9 mouse cellular contexts compared by ENCODE assay signal in the genomic region with DNA sequence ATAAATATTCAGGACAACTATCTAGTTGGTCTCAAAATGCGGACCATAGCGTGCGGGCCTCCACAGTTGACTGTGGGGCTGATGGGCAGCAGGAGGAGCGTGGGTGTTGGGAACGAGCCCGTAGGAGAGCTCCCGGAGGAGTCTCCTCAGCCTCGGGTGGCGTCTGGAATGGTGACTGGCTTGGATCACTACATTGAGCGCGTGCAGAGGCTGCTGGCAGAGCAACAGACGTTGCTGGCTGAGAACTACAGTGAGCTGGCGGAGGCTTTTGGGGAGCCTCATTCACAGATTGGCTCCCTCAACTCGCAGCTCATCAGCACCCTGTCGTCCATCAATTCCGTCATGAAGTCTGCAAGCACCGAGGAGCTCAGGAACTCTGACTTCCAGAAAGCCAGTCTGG.
DNase-seq lines count a peak whose midpoint lies in the region; ATAC-seq and TF ChIP-seq lines count a peak whose summit lies in the region.
"Had no signal": no experiment of that assay in that cellular context is flagged by ENCODE, and none has a peak within 500 bp of the region (broad histone marks: within the 10 kb centered on the region; RNA-seq: fewer than 3 reads in every experiment).

No protein-coding gene starts in this region.

- no peaks in the 10 kb centered on the region for H3K9me3 ChIP-seq in heart, embryonic 14.5 days (ENCODE audit: control insufficient read depth, low read length)
- no peaks in the 10 kb centered on the region for H3K9me3 ChIP-seq in intestine, embryonic 16.5 days (ENCODE audit: control insufficient read depth, low read length)
- H3K9me3 ChIP-seq: intestine, embryonic 15.5 days had no signal

- no peak overlapping the region for H3K27ac ChIP-seq in left cerebral cortex, adult 2 months
- peak overlapping the region; percentile 15 to 28; a peak in 2 of 4 replicates for H3K27ac ChIP-seq in heart, embryonic 14.5 days (replicated peaks in 1 of 2; ENCODE audit: control insufficient read depth in 1 of 2, insufficient read depth in 1 of 2, low read depth in 2 of 2, low read length in 2 of 2)
- H3K27ac ChIP-seq in intestine, embryonic 16.5 days (ENCODE audit: low read length) = no peak overlapping the region
- H3K27ac ChIP-seq: intestine, embryonic 15.5 days had no signal

- TF ChIP-seq CTCF in left cerebral cortex, adult 2 months (IDR thresholded peaks at IDR 0.05) = no peak

- peak overlapping the region; percentile 42 for H3K9ac ChIP-seq in heart, embryonic 14.5 days (ENCODE audit: low read length)
- H3K9ac ChIP-seq in intestine, embryonic 16.5 days (ENCODE audit: low read depth, low read length) = no peak overlapping the region
- H3K9ac ChIP-seq: intestine, embryonic 15.5 days had no signal

- ATAC-seq in heart, embryonic 14.5 days (ENCODE audit: insufficient number of reproducible peaks, insufficient read depth, low FRiP score, low read depth) = no peak
- no peak for ATAC-seq in intestine, embryonic 16.5 days
- ATAC-seq: intestine, embryonic 15.5 days had no signal

- H3K36me3 ChIP-seq in heart, embryonic 14.5 days (ENCODE audit: control insufficient read depth, insufficient read depth, low read length) = peaks cover 57% of the 10 kb centered on the region
- peaks cover 19% of the 10 kb centered on the region for H3K36me3 ChIP-seq in intestine, embryonic 16.5 days (ENCODE audit: control insufficient read depth, insufficient read depth, low read length)
- H3K36me3 ChIP-seq: G1E had no signal

- WGBS in heart, embryonic 14.5 days = 53% methylated on average over 17 of the region's 17 CpGs
- WGBS in intestine, embryonic 16.5 days = 76% methylated on average over 17 of the region's 17 CpGs

- intact Hi-C loops in left cerebral cortex, adult 2 months (cut with DNase I) = no loop called here
- intact Hi-C loops in left cerebral cortex, postnatal 4 days (cut with DNase I) = no loop called here
- intact Hi-C loops in left cerebral cortex, postnatal 36 days (cut with DNase I) = no loop called here

- H3K4me3 ChIP-seq in left cerebral cortex, adult 2 months = peak overlapping the region; percentile 4; the same call in 1 of the 2 replicates
- H3K4me3 ChIP-seq in heart, embryonic 14.5 days (ENCODE audit: control insufficient read depth in 1 of 2, insufficient read depth in 1 of 2, low read depth in 1 of 2, low read length in 2 of 2) = peak overlapping the region; percentile 5 to 17; a peak in 3 of 4 replicates
- no peak overlapping the region for H3K4me3 ChIP-seq in intestine, embryonic 16.5 days (ENCODE audit: low read length)
- H3K4me3 ChIP-seq: intestine, embryonic 15.5 days had no signal

- peak overlapping the region; percentile 57 for H3K4me2 ChIP-seq in heart, embryonic 14.5 days (ENCODE audit: low read length)
- no peak overlapping the region for H3K4me2 ChIP-seq in intestine, embryonic 16.5 days (ENCODE audit: low read depth, low read length)
- H3K4me2 ChIP-seq: intestine, embryonic 15.5 days had no signal

- peaks cover 16 to 58% of the 10 kb centered on the region in 2 experiments for H3K4me1 ChIP-seq in heart, embryonic 14.5 days (ENCODE audit: control insufficient read depth in 2 of 2, insufficient read depth in 2 of 2, low read length in 2 of 2)
- H3K4me1 ChIP-seq in intestine, embryonic 16.5 days (ENCODE audit: control insufficient read depth, insufficient read depth, low read length) = peaks cover 23% of the 10 kb centered on the region

- no peak for DNase-seq in left cerebral cortex, adult 2 months (ENCODE audit: extremely low spot score in 1 of 2, low spot score in 2 of 2)
- no peak for DNase-seq in left cerebral cortex, postnatal 4 days
- DNase-seq in left cerebral cortex, postnatal 36 days (ENCODE audit: low spot score in 2 of 2) = peak; percentile 26 to 42
- DNase-seq in right cerebral cortex, postnatal 4 days = peak; percentile 23
- DNase-seq in kidney, adult 18-20 months = no peak

- no peaks in the 10 kb centered on the region for H3K27me3 ChIP-seq in heart, embryonic 14.5 days (ENCODE audit: control insufficient read depth, insufficient read depth, low read length)
- no peaks in the 10 kb centered on the region for H3K27me3 ChIP-seq in intestine, embryonic 16.5 days (replicated peaks; ENCODE audit: control insufficient read depth, insufficient read depth, low read length)
- H3K27me3 ChIP-seq: intestine, embryonic 15.5 days had no signal

Comparison
In these comparisons a context has a peak if more than half of its experiments do, and no peak if none do; other contexts are left out.
1. DNase-seq: peak in left cerebral cortex, postnatal 36 days (2 of 2) and right cerebral cortex, postnatal 4 days (single experiment); none in left cerebral cortex, adult 2 months (0 of 2), left cerebral cortex, postnatal 4 days (single experiment) and kidney, adult 18-20 months (single experiment).
2. H3K27ac ChIP-seq: peak in heart, embryonic 14.5 days (2 of 2); none in left cerebral cortex, adult 2 months (single experiment) and intestine, embryonic 16.5 days (single experiment).